Mouse (Mus musculus) MEL (cell line): ENCODE data around the gene Glo1. TPM values are rescaled to one million over a fixed set of nuclear protein-coding genes. Genes with fewer than 3 reads are reported as not detected.

Experiments
- DNase-seq: peaks from one replicate; pipeline ENCODE4 v3.0.0; 2011; ENCODE audit warnings: low read depth, low spot score
- H3K27ac ChIP-seq: 2 replicates; pipeline ENCODE4 v1.5.1; 2012; ENCODE audit warnings: low read depth, mild to moderate bottlenecking, control low read depth, low read length, moderate library complexity; ENCODE audit not compliant: control insufficient read depth
- H3K27me3 ChIP-seq, 2 experiments: fragments of 150-350 bp in 1 of 2; sonication (generic) in 1 of 2; 2 replicates each; pipeline ENCODE4 v1.6.1; 2012; ENCODE audit warnings: low read length in 2 of 2, mild to moderate bottlenecking in 2 of 2, improper control_type of control experiment in 1 of 2, moderate library complexity in 1 of 2; ENCODE audit not compliant: insufficient read depth in 2 of 2, control insufficient read depth in 1 of 2
- H3K36me3 ChIP-seq, 2 experiments: 2 replicates each; pipeline ENCODE4 v1.6.1; 2012 to 2014; ENCODE audit warnings: low read length in 2 of 2, improper control_type of control experiment in 1 of 2, inconsistent platforms in 1 of 2, mild to moderate bottlenecking in 1 of 2; ENCODE audit not compliant: insufficient read depth in 2 of 2, control insufficient read depth in 1 of 2
- H3K4me1 ChIP-seq, 2 experiments: fragments of 150-350 bp in 1 of 2; sonication (generic) in 1 of 2; 2 replicates each; pipeline ENCODE4 v1.6.1; 2012; ENCODE audit warnings: low read length in 2 of 2, improper control_type of control experiment in 1 of 2, mild to moderate bottlenecking in 1 of 2; ENCODE audit not compliant: insufficient read depth in 2 of 2, control insufficient read depth in 1 of 2
- H3K4me3 ChIP-seq, 2 experiments: fragments of 150-350 bp in 1 of 2; sonication (generic) in 1 of 2; 2 replicates each; pipeline ENCODE4 v1.5.1; 2012; ENCODE audit warnings: low read depth in 2 of 2, low read length in 2 of 2, mild to moderate bottlenecking in 2 of 2, moderate library complexity in 2 of 2, control low read depth in 1 of 2, improper control_type of control experiment in 1 of 2; ENCODE audit not compliant: control insufficient read depth in 1 of 2, insufficient read depth in 1 of 2
- H3K79me2 ChIP-seq: 2 replicates; pipeline ENCODE4 v1.6.1; 2012; ENCODE audit warnings: mild to moderate bottlenecking, low read length, moderate library complexity; ENCODE audit not compliant: control insufficient read depth, poor library complexity, insufficient read depth
- H3K9ac ChIP-seq: 2 replicates; pipeline ENCODE4 v1.6.1; 2012; ENCODE audit warnings: low read depth, mild to moderate bottlenecking, control low read depth, low read length, moderate library complexity; ENCODE audit not compliant: control insufficient read depth, poor library complexity, severe bottlenecking
- H3K9me3 ChIP-seq: fragments of 150-350 bp; sonication (generic); replicated peaks from 2 replicates; pipeline ENCODE4 v1.6.1; 2012; ENCODE audit warnings: mild to moderate bottlenecking, low read length, improper control_type of control experiment, moderate library complexity; ENCODE audit not compliant: insufficient read depth
- E2F4 ChIP-seq: IDR thresholded peaks from 2 replicates; pipeline ENCODE4 v1.6.1; 2011; ENCODE audit warnings: low read depth, low read length, improper control_type of control experiment, borderline replicate concordance
- ELF1 ChIP-seq: IDR thresholded peaks from 2 replicates; pipeline ENCODE4 v1.6.1; 2014; ENCODE audit warnings: low read depth, mild to moderate bottlenecking, inconsistent platforms, low read length, improper control_type of control experiment, moderate library complexity
- ETS1 ChIP-seq: IDR thresholded peaks from 2 replicates; pipeline ENCODE4 v1.6.1; 2012; ENCODE audit warnings: low read depth, mild to moderate bottlenecking, inconsistent platforms, low read length, improper control_type of control experiment, moderate library complexity
- GABPA ChIP-seq: IDR thresholded peaks from 2 replicates; pipeline ENCODE4 v1.6.1; 2012; ENCODE audit warnings: low read depth, mild to moderate bottlenecking, inconsistent platforms, low read length, improper control_type of control experiment, moderate library complexity
- JUND ChIP-seq: IDR thresholded peaks from 2 replicates; pipeline ENCODE4 v1.6.1; 2011; ENCODE audit warnings: low read depth, mild to moderate bottlenecking, improper control_type of control experiment, low read length
- KAT2A ChIP-seq: conservative IDR thresholded peaks from 2 replicates; pipeline ENCODE4 v1.6.1; 2012; ENCODE audit warnings: low read depth, low read length, improper control_type of control experiment, inconsistent platforms
- MAFK ChIP-seq: IDR thresholded peaks from 2 replicates; pipeline ENCODE4 v1.6.1; 2011; ENCODE audit warnings: low read depth, mild to moderate bottlenecking, low read length, improper control_type of control experiment, borderline replicate concordance
- MAZ ChIP-seq: IDR thresholded peaks from 2 replicates; pipeline ENCODE4 v1.6.1; 2012; ENCODE audit warnings: low read depth, mild to moderate bottlenecking, inconsistent platforms, low read length, improper control_type of control experiment
- MEF2A ChIP-seq: IDR thresholded peaks from 2 replicates; pipeline ENCODE4 v1.6.1; 2014; ENCODE audit warnings: low read depth, mild to moderate bottlenecking, inconsistent platforms, low read length, improper control_type of control experiment; ENCODE audit not compliant: poor library complexity, insufficient replicate concordance, severe bottlenecking; ENCODE audit errors: extremely low read depth
- POLR2A ChIP-seq, 2 experiments: IDR thresholded peaks; 2 replicates each; pipeline ENCODE4 v1.6.1; 2011 to 2012; ENCODE audit warnings: low read length in 2 of 2, mild to moderate bottlenecking in 2 of 2, control low read depth in 1 of 2, improper control_type of control experiment in 1 of 2, low read depth in 1 of 2, moderate library complexity in 1 of 2; ENCODE audit not compliant: control insufficient read depth in 1 of 2, insufficient read depth in 1 of 2, poor library complexity in 1 of 2
- RCOR1 ChIP-seq: IDR thresholded peaks from 2 replicates; pipeline ENCODE4 v1.6.1; 2012; ENCODE audit warnings: low read depth, mild to moderate bottlenecking, inconsistent platforms, low read length, improper control_type of control experiment
- SIN3A ChIP-seq: IDR thresholded peaks from 2 replicates; pipeline ENCODE4 v1.6.1; 2012; ENCODE audit warnings: low read length, improper control_type of control experiment, inconsistent platforms
- UBTF ChIP-seq: IDR thresholded peaks from 2 replicates; pipeline ENCODE4 v1.6.1; 2012; ENCODE audit warnings: low read depth, mild to moderate bottlenecking, inconsistent platforms, low read length, improper control_type of control experiment, moderate library complexity, borderline replicate concordance; ENCODE audit not compliant: insufficient read depth
- ZC3H11A ChIP-seq: IDR thresholded peaks from 2 replicates; pipeline ENCODE4 v1.6.1; 2012; ENCODE audit warnings: low read depth, mild to moderate bottlenecking, inconsistent platforms, low read length, improper control_type of control experiment
- polyA plus RNA-seq, 2 experiments: library from polyadenylated mRNA; stranded (reverse) in 1 of 2; unstranded in 1 of 2; fragments of >175 nt in 1 of 2; fragments of >200 nt in 1 of 2; gene quantifications; 2 replicates each; pipeline versions ENCODE4 v1.2.1 to v1.2.4; 2012; ENCODE audit warnings: low replicate concordance in 2 of 2, low read depth in 1 of 2; ENCODE audit not compliant: insufficient read length in 2 of 2, insufficient read depth in 1 of 2, missing spikeins in 1 of 2
- total RNA-seq: library from RNA; depleted of rRNA; stranded (reverse); fragments of 300-350 nt; gene quantifications from 2 replicates; pipeline ENCODE4 v1.2.3, GENCODE M21; 2012

Gene Glo1
- total and polyA plus RNA-seq, 3 experiments, result 58.5 to 288 (median 260) TPM

- H3K27ac ChIP-seq, result no peak overlapping the region
- DNase-seq, result no peak
- H3K9me3 ChIP-seq, result no peaks in the 10 kb centered on the region
- no peak overlapping the region for H3K4me3 ChIP-seq
- no peak overlapping the region for H3K9ac ChIP-seq
- peaks cover 9% of the 10 kb centered on the region; the same call in 1 of the 2 replicates for H3K79me2 ChIP-seq
- H3K27me3 ChIP-seq, result no peaks in the 10 kb centered on the region
- H3K4me1 ChIP-seq, result no peaks in the 10 kb centered on the region; a peak in 1 of 4 replicates
- no peaks in the 10 kb centered on the region for H3K36me3 ChIP-seq
- TF ChIP-seq ETS1 (no peak), JUND (no peak), SIN3A (no peak), E2F4 (no peak), KAT2A (no peak), MEF2A (no peak), GABPA (no peak), MAFK (no peak)
Measured at GRCm38 (mm10) chr17:30558623-30559022, 68.0 kb downstream of the Glo1 start.

- Histone ChIP-seq H3K27ac (no peak overlapping the region), H3K9me3 (no peaks in the 10 kb centered on the region), H3K4me1 (no peaks in the 10 kb centered on the region; a peak in 1 of 4 replicates), H3K9ac (no peak overlapping the region), H3K27me3 (no peaks in the 10 kb centered on the region), H3K36me3 (no peaks in the 10 kb centered on the region), H3K79me2 (peaks cover 8% of the 10 kb centered on the region; the same call in 1 of the 2 replicates), H3K4me3 (no peak overlapping the region)
- DNase-seq, result no peak
- TF ChIP-seq MAZ (no peak), ZC3H11A (no peak), POLR2A (IDR thresholded peaks at IDR 0.05; ENCODE audit: control insufficient read depth in 1 of 2, insufficient read depth in 1 of 2, low read depth in 1 of 2, low read length in 2 of 2, poor library complexity in 1 of 2) (no peak), ELF1 (no peak), RCOR1 (no peak), UBTF (no peak)
Measured at GRCm38 (mm10) chr17:30556512-30556911, 70.2 kb downstream of the Glo1 start.
